Mouse (Mus musculus): ENCODE measurements around the gene Rsph6a.

DNA sequence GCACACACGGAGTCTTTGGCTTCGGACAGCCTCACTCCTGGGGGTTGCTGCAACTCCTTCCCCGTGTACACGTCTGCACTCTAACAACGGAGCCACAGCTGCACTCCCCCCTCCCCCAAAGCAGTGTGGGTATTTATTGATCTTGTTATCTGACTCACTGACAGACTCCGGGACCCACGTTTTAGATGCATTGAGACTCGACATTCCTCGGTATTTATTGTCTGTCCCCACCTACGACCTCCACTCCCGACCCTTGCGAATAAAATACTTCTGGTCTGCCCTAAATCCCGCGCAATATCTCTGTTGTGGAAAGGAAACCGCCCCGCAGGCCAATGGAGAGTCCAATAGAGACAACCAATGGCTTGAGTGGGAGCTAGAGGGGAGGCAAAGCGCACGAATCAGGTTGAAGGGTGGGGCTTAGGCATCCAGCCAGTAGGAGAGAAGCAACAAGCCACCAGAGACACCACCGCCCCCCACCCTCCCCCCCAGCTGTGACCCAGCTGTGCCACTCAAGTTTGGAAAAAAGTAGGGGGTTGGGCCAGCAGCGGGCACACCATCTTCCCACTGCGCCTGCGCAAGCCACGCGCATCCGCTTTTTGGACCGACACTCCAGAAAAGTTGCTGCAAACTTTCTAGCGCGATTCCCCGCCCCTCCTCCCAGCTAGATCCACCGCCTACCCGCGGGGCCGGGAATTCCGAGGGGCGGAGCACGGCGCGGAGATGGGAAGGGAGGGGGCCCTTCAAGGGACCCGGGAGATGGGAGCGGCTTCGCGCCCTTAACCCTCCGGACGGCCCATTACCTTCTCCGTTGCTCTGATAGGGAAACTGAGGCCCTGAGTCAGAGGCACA lies 39.3 kb downstream of the Rsph6a start:
- TF ChIP-seq FLI1 (IDR thresholded peaks at IDR 0.05; ENCODE audit: low read length): no peak
- TF ChIP-seq GATA1 (IDR thresholded peaks at IDR 0.05; ENCODE audit: borderline replicate concordance, low read length): no peak
